Mouse (Mus musculus) heart, embryonic 11.5 days (tissue): ENCODE measurements around the gene Borcs5. TPM values are rescaled to one million over a fixed set of nuclear protein-coding genes. Genes with fewer than 3 reads are reported as not detected.
A peak's percentile ranks its signal among the peaks of the same experiment; 100 is the strongest.

Experiments used
- ATAC-seq: fragments of 200-750 bp; cut with Nextera tagmentation; replicated peaks from 2 replicates; pipeline ENCODE4 v1.8.0; 2017; ENCODE audit warnings: moderate library complexity; ENCODE audit not compliant: insufficient number of reproducible peaks, low FRiP score, low TSS enrichment
- H3K27ac ChIP-seq: fragments of 300-500 bp; sonication (generic); 2 replicates; pipeline ENCODE4 v1.5.1; 2014; ENCODE audit warnings: mild to moderate bottlenecking, low read depth, low read length
- H3K27me3 ChIP-seq: fragments of 300-500 bp; sonication (generic); 2 replicates; pipeline ENCODE4 v1.6.1; 2014; ENCODE audit warnings: mild to moderate bottlenecking, low read length, mixed read lengths; ENCODE audit not compliant: control insufficient read depth, insufficient read depth
- H3K36me3 ChIP-seq: fragments of 300-500 bp; sonication (generic); 2 replicates; pipeline ENCODE4 v1.6.1; 2014; ENCODE audit warnings: mild to moderate bottlenecking, low read length, moderate library complexity, mixed read lengths; ENCODE audit not compliant: control insufficient read depth, insufficient read depth
- H3K4me1 ChIP-seq: fragments of 300-500 bp; sonication (generic); 2 replicates; pipeline ENCODE4 v1.6.1; 2014; ENCODE audit warnings: low read length; ENCODE audit not compliant: control insufficient read depth, insufficient read depth
- H3K4me2 ChIP-seq: fragments of 300-500 bp; sonication (generic); 2 replicates; pipeline ENCODE4 v1.6.1; 2014; ENCODE audit warnings: mild to moderate bottlenecking, moderate library complexity
- H3K4me3 ChIP-seq: fragments of 300-500 bp; sonication (generic); 2 replicates; pipeline ENCODE4 v1.5.1; 2014; ENCODE audit warnings: low read depth, low read length
- H3K9ac ChIP-seq: fragments of 300-500 bp; sonication (generic); 2 replicates; pipeline ENCODE4 v1.6.1; 2014; ENCODE audit warnings: mild to moderate bottlenecking, low read depth, low read length, moderate library complexity
- H3K9me3 ChIP-seq: fragments of 300-500 bp; sonication (generic); replicated peaks from 2 replicates; pipeline ENCODE4 v1.6.1; 2016; ENCODE audit warnings: low read length; ENCODE audit not compliant: control insufficient read depth
- WGBS: fragments of 180-500 bp; shearing (Covaris S2); extraction: QIAGEN DNeasy Blood & Tissue Kit; methylation state at CpG from one replicate; pipeline ENCODE4 v1.1.7; 2014; ENCODE audit not compliant: insufficient replicate concordance; 5-methylcytosine and 5-hydroxymethylcytosine counted together
- polyA plus RNA-seq: library from polyadenylated mRNA; unstranded; fragments of >200 nt; fragmentation: Nextera tagmentation; extraction: Ambion mirVana; gene quantifications from 2 replicates; pipeline ENCODE4 v1.2.1, GENCODE M21; 2014

Gene Borcs5
- polyA plus RNA-seq, 1 experiment from 2014 or later, result 16.0 TPM

DNA sequence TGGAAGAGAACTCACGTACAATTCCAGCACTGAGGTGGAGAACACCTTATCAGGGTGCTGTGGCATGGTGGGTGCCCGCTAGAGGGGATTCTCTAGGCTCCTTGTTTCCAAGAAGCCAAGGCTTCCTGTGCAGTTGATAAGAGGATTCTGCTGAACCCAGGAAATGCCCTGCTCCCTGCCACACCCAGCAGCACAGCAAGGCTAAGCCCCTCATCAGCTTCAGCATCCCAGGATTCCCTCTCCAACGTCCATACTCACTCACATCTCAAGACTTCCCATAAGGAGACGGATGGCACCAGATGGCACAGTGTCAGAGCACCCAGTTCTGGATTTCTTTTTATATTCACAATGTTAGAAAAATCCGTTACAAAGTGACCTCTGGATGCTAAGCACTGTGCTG, 79.8 kb downstream of the Borcs5 start:
- Histone ChIP-seq H3K36me3 (peaks cover 16% of the 10 kb centered on the region; the same call in 1 of the 2 replicates), H3K4me3 (no peak overlapping the region), H3K9ac (no peak overlapping the region), H3K4me1 (peaks cover 18% of the 10 kb centered on the region), H3K27me3 (no peaks in the 10 kb centered on the region), H3K4me2 (no peak overlapping the region), H3K27ac (no peak overlapping the region), H3K9me3 (no peaks in the 10 kb centered on the region)
- 78% methylated on average over 5 of the region's 5 CpGs for WGBS
- no peak for ATAC-seq

DNA sequence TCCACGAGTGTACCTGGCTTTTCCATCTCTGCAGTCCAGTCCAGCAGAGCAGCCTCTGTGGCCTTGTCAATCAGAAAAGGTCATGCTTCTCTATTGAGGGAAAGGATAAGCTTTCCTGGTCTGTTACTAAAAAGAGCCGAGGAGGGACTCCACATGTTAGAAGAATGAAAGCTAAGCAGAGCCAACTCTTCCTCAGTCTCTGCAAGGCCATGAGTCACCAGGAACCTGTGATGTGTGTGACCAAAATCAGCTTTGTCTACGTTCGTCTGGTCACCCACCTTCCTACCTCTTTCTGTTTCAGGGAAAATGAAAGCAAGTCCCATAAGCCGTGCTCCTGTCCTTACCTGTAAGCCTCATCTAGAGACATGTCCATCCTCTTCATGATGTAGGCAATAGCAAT, 80.8 kb downstream of the Borcs5 start:
- Histone ChIP-seq H3K9ac (no peak overlapping the region), H3K4me3 (no peak overlapping the region), H3K4me1 (peaks cover 18% of the 10 kb centered on the region), H3K36me3 (peaks cover 15% of the 10 kb centered on the region; the same call in 1 of the 2 replicates), H3K4me2 (no peak overlapping the region), H3K27me3 (no peaks in the 10 kb centered on the region), H3K27ac (no peak overlapping the region; the same call in 1 of the 2 replicates), H3K9me3 (no peaks in the 10 kb centered on the region)
- 75% methylated on average over 5 of the region's 5 CpGs for WGBS
- no peak for ATAC-seq

DNA sequence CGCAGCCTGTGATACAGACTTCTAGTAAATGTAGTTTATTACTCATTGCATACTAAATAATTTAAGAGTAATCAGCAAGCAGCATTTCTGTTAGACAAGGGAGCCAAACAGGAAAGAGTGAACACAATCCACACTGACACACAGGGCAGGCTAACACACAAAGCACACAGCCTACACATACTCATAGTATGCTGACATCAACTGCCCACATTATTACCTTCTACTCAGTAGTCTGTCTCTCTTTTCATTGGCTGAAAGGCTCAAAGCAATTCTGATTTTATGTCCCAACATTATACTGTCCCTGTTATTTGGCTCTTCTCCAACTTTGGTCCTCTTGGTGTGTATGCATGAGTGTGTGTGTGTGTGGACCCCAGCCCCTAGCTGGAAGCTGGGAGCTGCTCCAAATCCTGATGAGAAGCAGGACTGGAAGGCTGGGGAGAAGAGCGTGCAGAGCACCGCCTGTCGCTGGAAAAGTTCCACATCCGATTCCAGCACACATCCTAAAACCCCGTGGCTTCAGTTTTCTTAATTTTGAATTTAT, 82.5 kb downstream of the Borcs5 start:
- Histone ChIP-seq H3K4me2 (no peak overlapping the region), H3K27me3 (no peaks in the 10 kb centered on the region), H3K9ac (no peak overlapping the region), H3K9me3 (no peaks in the 10 kb centered on the region), H3K36me3 (peaks cover 14% of the 10 kb centered on the region; the same call in 1 of the 2 replicates), H3K4me1 (peaks cover 5% of the 10 kb centered on the region), H3K4me3 (no peak overlapping the region), H3K27ac (no peak overlapping the region)
- 95% methylated on average over 6 of the region's 6 CpGs for WGBS
- ATAC-seq, result no peak

DNA sequence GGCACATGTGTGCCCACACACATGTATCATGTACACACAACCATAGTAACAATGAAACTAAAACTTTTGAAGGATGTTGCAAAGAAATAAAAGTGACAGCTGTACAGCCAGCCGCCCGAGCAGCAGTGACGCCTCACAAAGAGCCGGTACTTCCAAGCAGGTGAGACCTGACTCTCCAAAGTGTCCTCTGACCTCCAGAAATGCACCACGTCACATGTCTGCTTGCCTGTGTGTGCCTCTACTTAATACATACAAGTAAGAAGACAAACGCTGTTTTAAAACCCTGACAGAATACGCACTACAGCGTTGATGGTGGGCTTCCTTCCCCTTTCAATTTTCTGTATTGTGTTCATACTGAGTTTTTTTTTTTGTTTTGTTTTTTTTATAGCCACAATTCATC, 83.6 kb downstream of the Borcs5 start:
- Histone ChIP-seq H3K9me3 (no peaks in the 10 kb centered on the region), H3K27ac (no peak overlapping the region), H3K4me3 (no peak overlapping the region), H3K4me1 (no peaks in the 10 kb centered on the region), H3K27me3 (no peaks in the 10 kb centered on the region), H3K4me2 (no peak overlapping the region), H3K36me3 (peaks cover 14% of the 10 kb centered on the region; the same call in 1 of the 2 replicates), H3K9ac (no peak overlapping the region)
- WGBS, result 83% methylated on average over 8 of the region's 8 CpGs
- no peak for ATAC-seq

DNA sequence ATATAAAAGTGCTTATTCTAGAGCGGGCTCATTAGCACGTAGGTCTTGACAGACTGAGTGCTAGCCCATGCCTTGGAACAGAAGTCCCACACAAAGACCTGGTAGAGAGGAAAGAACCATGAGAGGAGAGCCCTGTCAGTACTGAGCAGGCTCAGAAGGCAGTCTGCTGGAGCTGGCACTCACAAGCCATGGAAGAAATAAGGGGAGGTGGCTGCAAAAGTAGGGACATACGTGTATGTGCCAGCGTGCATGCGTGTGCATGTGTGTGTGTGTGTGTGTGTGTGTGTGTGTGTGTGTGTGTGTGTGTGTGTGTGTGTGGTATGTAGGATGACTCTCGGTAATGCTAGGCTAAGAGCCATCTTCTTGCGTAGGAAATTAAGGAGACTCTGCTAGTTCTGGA, 84.0 kb downstream of the Borcs5 start:
- Histone ChIP-seq H3K27ac (no peak overlapping the region), H3K4me3 (no peak overlapping the region)
- 95% methylated on average over 7 of the region's 7 CpGs for WGBS

DNA sequence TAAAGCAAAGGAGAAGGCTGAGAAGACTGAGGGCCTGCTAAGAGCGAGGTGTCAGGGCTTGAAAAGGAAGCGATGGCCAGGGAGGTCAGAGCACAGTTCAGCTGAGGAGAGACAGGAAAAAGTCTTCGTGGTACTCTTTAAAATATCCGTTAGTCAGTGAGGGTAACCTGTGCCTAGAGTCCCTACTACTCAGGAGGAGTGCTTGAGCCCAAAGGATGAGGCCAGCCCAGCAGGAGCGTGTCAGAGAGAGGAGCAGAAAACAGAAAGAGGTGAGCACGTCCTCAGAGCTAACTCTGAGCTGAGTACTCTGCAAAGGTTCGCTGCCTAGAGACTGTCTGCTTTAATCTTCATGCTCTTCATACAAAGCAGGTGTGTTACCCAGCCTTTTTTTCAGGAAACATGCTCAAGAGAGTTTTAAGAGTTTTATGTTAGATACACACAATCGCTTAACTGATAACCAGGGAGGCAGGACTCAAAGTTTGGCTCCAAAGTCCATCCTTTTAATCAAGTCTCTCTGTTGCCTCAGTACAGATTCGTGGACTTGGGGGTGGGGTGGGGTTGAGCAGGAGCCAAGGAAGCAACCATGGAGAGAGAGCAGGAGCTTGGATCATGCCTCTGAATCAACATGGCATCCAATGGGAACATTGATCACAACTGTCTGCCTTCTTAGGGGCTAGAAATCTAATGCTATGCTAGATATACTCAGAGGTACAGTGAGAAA, 84.7 kb downstream of the Borcs5 start:
- no peaks in the 10 kb centered on the region for H3K9me3 ChIP-seq
- H3K36me3 ChIP-seq, result peaks cover 10% of the 10 kb centered on the region; the same call in 1 of the 2 replicates
- no peaks in the 10 kb centered on the region for H3K27me3 ChIP-seq
- H3K4me3 ChIP-seq, result no peak overlapping the region
- no peak overlapping the region for H3K4me2 ChIP-seq
- no peaks in the 10 kb centered on the region for H3K4me1 ChIP-seq
- H3K27ac ChIP-seq, result no peak overlapping the region
- WGBS, result 82% methylated on average over 9 of the region's 9 CpGs
- no peak overlapping the region for H3K9ac ChIP-seq
- no peak for ATAC-seq

More for the DNA sequence above, 84.0 kb downstream of the Borcs5 start:
- no peak overlapping the region for H3K4me2 ChIP-seq
- no peak for ATAC-seq
- no peak overlapping the region for H3K9ac ChIP-seq
- H3K4me1 ChIP-seq, result no peaks in the 10 kb centered on the region
- H3K36me3 ChIP-seq, result peaks cover 12% of the 10 kb centered on the region; the same call in 1 of the 2 replicates
- no peaks in the 10 kb centered on the region for H3K9me3 ChIP-seq
- no peaks in the 10 kb centered on the region for H3K27me3 ChIP-seq

DNA sequence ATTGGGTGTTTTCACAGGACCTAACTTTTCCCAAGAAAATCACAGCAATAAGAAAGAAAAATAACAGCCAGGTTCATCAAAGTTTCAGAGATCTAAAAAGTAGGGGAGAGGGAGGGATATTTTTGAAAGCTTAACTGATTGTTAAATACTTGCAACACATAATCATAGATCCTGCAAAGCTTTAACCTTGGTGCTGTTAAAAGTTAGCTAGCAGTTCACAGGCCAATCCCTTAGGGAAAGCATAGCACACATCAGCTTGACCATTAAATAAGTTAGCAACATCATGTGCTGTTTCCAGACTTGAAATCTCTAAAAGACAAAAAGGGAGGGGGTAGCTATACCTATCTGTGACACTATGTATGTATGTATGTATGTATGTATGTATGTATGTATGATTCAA, 86.1 kb downstream of the Borcs5 start:
- H3K27ac ChIP-seq, result no peak overlapping the region
- ATAC-seq, result no peak
- H3K36me3 ChIP-seq, result peaks cover 8% of the 10 kb centered on the region; the same call in 1 of the 2 replicates
- no peaks in the 10 kb centered on the region for H3K4me1 ChIP-seq
- H3K4me2 ChIP-seq, result no peak overlapping the region
- H3K4me3 ChIP-seq, result no peak overlapping the region
- H3K9ac ChIP-seq, result no peak overlapping the region
- no peaks in the 10 kb centered on the region for H3K9me3 ChIP-seq
- H3K27me3 ChIP-seq, result no peaks in the 10 kb centered on the region

DNA sequence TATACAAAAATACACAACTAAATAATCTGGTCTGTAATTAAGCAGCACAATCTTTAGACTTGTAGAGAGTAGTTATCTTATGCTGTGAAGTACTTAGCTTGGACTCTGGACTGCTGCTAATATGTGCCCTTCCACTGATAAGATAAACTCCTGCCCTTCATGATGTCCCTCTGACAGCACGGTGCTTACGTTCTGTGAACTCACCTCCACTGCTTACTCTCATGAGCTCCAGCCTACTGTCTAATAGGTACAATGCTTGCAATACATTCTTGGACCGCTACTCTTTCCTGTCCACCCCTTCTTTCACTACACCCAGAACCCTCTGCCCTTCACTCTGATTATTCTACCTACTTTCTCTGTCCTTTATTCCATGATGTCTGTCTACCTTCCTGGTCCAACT, 91.7 kb downstream of the Borcs5 start:
- 40% methylated on average over 3 of the region's 3 CpGs for WGBS
- no peak for ATAC-seq
- H3K27ac ChIP-seq, result peak overlapping the region; percentile 35; the same call in 1 of the 2 replicates
- peaks cover 8% of the 10 kb centered on the region for H3K4me1 ChIP-seq
- no peaks in the 10 kb centered on the region for H3K27me3 ChIP-seq
- no peaks in the 10 kb centered on the region for H3K36me3 ChIP-seq
- no peak overlapping the region for H3K4me3 ChIP-seq
- no peak overlapping the region for H3K9ac ChIP-seq
- no peaks in the 10 kb centered on the region for H3K9me3 ChIP-seq
- H3K4me2 ChIP-seq, result peak overlapping the region; percentile 14; the same call in 1 of the 2 replicates

DNA sequence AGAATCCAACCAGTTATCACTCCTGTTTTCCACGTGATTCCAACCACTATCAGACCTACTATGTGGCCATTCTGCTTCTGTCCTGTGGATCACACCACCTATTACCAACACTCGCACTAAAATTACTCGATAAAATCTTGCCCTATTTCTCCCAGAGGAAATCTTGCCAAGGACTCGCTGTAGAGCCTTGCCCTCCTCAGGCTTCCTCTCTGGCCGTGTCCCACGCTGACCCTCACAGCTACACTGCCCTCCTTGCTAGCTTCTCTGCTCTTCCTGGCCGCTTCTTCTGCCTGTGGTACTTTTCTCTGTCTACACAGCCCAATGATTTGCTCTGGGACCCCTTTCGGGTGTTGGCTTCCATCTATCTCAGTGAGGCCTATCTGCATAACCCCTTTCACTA, 93.5 kb downstream of the Borcs5 start:
- no peaks in the 10 kb centered on the region for H3K36me3 ChIP-seq
- no peak overlapping the region for H3K27ac ChIP-seq
- no peak overlapping the region for H3K4me3 ChIP-seq
- H3K4me1 ChIP-seq, result peaks cover 8% of the 10 kb centered on the region
- no peak overlapping the region for H3K4me2 ChIP-seq
- H3K9ac ChIP-seq, result no peak overlapping the region
- no peaks in the 10 kb centered on the region for H3K9me3 ChIP-seq
- ATAC-seq, result no peak
- H3K27me3 ChIP-seq, result no peaks in the 10 kb centered on the region
- 87% methylated on average over 8 of the region's 8 CpGs for WGBS
